Mouse (Mus musculus): ENCODE data around the gene Zfp644.

The Zfp644 gene

DNA sequence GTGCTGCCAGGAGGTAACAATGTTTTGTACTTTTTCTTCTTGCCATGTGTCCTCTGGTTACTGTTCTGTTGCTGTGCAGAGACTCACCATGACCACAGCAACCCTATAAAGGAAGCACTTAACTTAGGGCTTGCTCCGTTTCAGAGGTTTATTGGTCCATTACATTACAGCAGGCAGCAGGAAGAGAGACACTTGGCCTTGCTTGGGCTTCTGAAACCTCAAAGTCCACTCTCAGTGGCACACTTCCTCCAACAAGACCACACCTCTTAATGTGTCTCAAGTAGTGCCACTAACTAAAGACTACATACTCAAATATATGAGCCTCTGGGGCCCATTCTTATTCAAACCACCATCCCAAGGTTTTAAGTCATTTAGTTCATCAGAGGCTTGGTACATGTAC lies 36.2 kb downstream of the Zfp644 start:
- DNase-seq (ENCODE audit: low spot score in 2 of 2) = no peak

DNA sequence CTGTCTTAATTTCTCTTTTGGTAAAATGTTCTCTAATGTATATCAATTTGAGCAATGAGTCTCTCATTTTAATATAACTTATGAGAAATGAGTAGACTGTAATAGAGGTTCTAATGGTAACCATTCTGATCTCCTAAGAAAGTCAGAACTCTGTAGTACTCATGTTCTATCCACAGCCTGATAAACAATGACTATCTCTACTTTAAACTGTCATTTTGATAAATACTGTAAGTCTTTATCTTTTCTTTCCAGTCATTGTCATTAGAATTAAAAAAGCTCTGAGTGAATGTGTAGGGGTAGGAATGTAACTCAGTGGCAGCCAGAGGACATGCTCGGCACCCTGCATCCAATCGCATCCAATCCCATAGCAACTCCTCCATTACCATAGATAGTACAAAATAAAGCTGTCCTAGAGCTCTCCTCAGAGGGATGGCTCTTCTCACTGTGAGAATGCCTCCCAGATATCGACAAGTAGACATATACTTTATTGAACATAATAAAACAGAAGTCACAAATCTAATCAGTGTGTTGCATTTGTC lies 44.2 kb downstream of the Zfp644 start:
- DNase-seq (ENCODE audit: low spot score in 2 of 2) = no peak

DNA sequence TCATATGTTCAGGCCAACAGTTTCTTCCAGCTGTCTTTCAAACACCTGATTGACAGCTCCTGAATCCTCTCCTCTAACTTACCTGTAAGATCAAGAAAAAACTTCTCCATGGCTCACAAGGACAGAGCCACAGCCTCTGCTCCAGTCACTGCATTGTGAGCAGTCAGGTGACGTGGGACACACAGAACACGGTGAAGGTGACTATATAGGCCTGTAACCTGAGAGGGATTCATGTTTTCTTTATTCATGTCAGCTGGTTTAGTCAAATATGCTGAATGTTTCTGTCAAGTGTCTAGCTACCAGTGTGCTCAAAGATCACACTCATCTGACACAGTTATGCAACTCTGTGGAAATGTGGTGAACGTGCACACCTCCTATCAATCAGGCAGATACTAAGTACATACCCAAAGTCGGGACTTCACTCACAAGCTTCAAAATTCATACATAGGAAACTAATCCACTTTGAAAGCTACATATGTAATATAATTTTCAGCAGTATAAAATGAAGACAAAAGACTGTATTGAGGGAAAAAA lies 44.8 kb downstream of the Zfp644 start:
- no peak for DNase-seq (ENCODE audit: low spot score in 2 of 2)

DNA sequence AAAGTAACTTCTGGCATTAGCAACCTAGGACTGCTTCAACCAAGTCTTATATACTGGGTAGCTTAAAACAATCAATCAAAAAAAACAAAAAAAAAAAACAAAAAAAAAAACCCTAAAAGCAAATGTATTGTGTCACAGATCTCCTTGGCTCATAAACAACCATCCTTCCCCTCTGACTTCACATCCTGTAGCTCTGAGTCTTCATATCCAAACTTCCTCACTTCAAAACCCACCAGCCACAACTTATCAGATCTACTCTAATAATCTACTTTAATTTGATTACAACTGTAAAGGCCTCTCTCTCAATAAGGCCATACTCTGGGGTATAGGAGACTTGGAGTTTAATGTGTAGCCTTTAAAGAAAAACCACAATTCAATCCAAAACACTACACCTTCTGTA lies 47.1 kb downstream of the Zfp644 start:
- no peak for DNase-seq (ENCODE audit: low spot score in 2 of 2)

DNA sequence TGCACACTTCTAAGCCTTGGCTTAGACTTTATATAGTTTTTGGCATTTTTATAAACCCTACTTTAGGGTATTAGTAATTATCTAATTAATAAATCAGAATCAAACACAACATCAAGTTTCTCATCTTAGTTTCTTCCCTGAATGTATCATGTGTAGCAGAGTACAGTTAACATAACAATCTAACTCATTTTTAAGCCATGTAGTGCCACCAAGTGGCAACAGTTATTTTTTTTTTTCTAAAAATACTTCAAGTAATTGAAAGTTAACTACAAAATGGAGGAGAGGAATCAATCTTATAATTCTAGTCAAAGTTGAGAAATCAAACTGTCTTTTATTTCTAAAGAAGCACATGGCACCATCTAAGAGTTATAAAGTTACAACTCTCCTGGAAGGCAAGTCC lies 47.6 kb downstream of the Zfp644 start:
- DNase-seq (ENCODE audit: low spot score in 2 of 2) = no peak

DNA sequence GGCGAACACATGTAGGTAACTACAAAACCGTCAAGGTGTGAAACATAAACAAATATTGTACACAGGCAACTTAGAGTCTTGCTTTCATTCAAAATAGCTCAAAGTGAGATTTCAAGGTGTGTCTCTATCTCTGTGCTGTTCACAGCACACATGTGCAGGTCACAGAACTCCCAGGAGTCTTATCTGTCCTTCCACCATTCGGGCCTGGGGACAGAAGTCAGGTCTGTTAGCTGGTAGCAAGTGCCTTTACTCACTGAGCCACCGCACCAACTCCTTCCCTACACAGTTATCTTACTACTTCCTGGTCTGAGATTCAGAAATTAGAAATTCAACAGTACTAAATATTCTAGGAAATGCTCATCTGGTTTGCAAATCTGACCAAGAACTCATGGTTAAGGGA lies 53.7 kb downstream of the Zfp644 start:
- DNase-seq (ENCODE audit: low spot score in 2 of 2) = no peak

DNA sequence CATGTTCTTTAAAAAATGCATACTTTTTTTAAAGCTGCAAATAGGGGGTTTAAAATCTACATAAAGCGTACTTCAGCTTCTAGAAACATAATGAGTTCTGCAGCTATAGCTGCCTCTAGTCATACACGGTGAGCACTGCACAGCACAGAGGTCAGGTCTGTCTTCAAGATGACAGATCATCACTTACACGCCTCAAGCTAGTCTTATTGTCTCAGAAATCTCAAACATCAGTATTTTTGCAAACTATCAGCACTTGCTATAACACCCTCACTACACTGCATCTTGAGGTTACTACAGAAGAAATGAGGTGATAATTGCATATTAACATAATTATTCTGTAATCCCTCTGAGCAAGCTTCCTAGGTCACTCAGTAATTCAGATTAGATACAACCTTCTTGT lies 55.2 kb downstream of the Zfp644 start:
- no peak for DNase-seq (ENCODE audit: low spot score in 2 of 2)

DNA sequence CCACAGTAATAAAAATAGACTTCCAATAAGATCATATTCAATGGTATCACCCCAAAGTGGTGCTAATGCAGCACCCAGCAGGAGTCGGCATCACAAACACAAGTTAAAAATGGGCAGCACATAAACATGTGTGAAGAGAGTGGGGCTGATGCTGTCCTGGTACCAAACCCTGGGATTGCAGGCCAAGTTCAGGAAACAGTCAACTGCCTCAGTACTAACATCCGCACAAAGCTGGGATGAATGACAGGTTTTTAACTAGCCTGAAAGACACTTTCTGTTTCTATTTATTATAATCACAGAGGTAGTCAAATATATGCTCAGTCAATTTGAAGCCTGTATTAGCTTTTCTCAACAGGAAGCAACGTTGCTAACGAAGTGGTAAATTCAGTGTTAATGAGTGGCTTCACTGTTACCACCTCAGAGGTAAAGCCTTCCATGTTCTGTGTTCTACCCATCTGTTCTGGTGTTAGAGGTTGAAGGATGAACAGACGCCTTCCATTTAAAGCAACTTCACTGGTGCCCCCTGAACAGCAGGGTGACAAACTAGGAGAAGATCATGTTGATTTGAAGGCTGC lies 56.8 kb downstream of the Zfp644 start:
- DNase-seq (ENCODE audit: low spot score in 2 of 2) = no peak

DNA sequence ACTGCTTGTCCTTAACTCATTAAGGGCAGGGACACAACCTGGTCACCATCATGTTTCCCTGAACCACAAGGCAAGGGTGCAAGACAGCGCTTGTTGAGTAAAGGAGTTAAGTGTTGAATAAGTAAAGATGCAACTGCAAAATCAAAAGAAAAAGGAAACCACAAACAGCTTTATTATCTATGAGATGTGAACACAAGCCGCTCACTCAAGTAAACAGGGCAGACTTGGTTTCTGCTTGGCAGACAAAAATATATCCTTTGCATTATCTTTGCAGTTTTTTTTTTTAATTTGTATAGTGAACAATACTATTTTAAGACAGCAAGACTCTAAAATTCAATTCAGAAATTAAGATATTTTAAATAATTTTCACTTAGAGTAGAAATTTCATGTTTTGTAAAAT lies 57.5 kb downstream of the Zfp644 start:
- DNase-seq (ENCODE audit: low spot score in 2 of 2) = no peak

DNA sequence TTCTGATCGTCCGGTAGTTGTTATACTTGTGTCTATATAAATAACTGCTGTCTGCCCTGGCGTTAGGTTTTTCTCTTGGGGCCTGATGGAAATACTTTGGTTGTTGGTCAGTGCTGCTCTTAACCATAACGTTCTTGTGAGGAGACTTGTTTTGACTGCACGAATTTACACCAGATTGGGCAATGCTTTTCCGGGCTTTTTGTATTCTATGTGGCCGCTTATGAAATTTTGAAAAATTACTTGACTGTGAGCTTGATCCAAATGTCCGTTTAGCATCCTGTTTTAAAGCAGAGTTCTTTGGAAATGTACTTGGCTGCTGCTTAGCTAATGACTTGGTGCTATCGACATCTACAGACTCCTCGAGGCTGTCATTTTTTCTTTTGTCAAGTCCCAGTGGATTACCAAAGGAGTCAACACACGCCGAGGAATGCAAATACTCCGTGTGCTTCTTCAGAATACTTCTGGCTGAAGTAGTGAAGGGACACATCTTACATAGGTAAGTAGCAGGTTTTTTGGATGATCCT lies 60.6 kb downstream of the Zfp644 start:
- no peak for DNase-seq (ENCODE audit: low spot score in 2 of 2)

DNA sequence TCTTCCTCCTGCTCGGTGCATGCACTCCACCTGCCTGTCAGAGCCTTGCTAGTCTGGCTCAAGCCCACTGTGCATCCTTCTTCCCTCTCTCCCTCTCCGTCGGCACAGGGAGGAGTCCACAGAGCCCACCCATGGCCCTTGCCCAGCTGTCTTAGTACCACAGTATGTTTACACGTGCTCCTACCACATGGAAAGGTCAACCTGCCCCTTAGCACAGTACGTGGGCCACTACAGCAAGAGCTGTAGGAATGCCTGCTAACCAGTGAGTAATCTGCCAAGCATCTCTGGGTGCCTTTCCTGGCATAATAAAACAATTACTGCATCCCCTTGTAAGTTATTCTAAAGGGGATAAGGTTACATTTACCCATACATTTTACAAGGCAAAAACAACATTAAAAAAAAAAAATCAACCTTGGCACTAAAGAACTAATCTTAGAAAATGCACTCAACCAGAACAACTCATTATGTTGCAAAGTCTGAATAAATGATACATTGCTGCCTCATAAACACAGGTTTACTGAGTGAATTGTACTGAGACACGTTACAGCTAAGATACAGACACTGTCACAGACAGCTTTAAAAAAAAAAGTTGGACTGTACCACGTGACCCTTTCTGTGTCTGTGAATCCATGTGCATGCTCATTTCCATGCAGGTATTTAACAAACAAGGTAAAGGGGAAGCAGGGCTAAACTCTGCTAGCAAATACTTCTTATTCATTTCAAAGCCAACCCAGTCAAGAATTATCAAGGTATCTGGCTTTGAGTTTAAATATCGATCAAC lies 68.5 kb downstream of the Zfp644 start:
- DNase-seq (ENCODE audit: low spot score in 2 of 2) = no peak

DNA sequence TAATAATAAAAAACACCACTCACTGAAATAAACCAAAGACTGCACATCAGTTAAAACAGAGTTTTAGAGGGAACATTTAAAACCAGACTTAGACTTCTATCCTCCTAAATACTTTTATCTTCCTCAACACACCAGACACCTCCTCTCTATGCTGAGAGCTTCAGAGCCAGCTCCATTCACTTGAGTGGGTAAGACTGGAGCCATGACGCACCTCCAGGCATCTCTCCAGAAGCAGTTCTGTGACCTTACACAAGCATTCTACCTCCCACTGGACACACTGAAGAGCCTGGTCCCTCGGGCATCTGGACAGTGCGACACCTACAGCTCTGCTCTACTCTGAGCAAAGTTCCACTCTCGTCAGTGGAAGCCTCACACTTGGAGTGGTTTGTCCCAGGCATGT lies 73.8 kb downstream of the Zfp644 start:
- no peak for DNase-seq (ENCODE audit: low spot score in 2 of 2)

DNA sequence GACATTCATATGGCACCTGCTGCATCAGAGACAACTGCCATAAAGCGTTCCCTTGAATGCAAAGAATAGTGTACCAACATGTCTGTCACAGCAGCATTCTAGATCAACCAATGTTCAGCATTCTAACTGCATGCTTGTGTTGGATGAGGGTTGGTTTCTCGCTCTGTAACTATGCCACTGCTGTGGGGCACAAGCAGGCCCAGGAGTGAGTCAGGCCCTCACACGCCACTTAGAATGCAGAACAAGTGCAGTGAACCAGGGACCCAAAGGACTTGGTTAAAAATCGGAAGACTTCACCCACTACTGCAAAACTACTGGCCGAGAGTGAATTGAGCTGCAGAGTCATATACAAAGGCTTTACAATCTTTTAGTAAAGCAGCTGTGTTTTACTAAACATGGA lies 74.9 kb downstream of the Zfp644 start:
- no peak for DNase-seq (ENCODE audit: low spot score in 2 of 2)

DNA sequence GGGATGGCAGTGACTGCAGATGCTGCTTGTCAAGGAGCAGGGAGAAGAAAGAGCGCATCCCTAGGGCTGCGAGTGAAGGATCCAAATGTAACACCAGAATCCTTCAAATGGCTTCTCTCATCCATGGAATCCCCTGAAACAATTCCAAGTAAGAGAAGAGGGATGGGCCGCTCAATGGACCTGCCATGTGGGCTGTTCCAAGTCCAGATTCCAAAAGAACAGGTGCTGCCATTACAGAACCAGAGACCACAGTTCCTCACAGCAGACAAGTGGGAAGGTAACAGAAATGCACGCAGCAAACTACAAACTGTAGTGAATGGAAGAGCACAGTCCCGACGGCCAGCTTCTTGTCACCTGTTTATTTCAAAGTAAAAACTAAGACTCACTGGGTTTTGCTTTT lies 76.6 kb downstream of the Zfp644 start:
- DNase-seq (ENCODE audit: low spot score in 2 of 2) = no peak

DNA sequence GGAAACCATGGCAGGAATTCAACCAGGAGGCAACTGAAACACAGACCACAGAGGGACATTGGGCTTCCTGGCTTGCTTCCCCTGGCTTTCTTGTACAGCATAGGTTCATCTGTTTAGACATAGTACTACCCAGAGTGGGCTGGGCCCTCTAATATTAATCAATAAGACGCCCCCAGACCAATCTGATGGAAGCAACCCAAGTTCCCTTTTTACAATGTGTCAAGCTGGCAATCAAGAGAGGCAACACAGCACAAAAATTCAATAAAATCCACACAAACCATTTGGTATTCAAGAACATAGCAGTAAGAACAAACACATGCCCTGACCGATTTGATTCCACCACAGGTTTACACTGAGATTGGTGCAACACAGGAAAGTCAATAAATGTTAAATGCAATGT lies 82.1 kb downstream of the Zfp644 start:
- no peak for DNase-seq (ENCODE audit: low spot score in 2 of 2)

DNA sequence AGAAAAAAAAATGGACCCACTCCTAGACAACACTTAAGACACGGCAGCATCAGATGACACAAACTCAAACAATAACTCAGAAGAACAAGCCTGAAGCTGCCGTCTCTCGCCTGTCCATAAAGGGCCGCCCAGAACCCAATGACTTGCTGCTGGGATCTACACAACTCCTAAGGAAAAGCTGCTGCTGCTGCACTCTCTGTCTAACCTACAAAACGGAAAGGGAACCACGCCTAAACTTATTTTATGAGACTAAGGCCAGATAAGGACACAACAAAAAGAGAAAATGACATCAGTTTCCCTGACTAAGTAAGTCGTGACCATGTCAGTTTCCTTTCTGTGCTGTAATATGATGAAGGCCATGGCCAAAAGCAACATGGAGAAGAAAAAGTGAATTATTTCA lies 82.5 kb downstream of the Zfp644 start:
- no peak for DNase-seq (ENCODE audit: low spot score in 2 of 2)

DNA sequence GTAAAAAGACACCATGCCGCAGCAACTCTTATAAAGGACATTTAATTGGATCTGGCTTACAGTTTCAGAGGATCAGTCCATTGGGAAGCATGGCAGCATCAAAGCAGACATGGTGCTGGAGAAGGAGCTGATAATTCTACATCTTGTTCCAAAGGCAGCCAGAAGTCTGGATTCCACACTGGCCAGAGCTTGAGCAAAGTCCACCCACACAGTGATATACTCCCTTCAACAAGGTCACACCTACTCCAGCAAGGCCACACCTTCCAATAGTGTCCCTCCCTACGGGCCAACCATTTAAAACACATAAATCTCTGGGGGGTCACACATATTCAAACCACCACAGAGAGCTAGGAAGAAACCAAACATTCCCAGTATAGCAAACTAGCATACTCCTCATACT lies 84.9 kb downstream of the Zfp644 start:
- no peak for DNase-seq (ENCODE audit: low spot score in 2 of 2)

DNA sequence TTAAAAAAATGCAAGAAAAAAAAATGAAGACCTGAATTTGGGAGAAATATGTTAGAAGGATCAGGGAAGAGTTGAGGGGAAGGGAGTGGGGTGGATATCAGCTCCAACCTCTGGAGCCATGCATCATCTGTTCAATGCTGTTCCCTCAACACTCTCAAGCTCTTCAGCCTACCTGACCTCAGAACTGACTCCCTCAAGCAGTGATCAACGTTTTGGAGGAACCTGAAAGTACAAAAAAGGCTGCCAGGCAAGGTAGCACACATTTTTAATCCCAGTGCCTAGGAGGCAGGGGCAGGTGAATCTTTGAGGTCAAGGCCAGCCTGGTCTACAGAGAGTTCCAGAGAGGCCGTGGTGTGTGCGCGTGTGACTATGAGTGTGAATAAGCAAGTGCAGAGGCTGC lies 88.3 kb downstream of the Zfp644 start, which contains the start of gene Gm17304:
Gene Gm17304, plus strand, starts transcription at position 301 of the 400 bp plus-strand sequence.
- DNase-seq (ENCODE audit: low spot score in 2 of 2) = no peak

DNA sequence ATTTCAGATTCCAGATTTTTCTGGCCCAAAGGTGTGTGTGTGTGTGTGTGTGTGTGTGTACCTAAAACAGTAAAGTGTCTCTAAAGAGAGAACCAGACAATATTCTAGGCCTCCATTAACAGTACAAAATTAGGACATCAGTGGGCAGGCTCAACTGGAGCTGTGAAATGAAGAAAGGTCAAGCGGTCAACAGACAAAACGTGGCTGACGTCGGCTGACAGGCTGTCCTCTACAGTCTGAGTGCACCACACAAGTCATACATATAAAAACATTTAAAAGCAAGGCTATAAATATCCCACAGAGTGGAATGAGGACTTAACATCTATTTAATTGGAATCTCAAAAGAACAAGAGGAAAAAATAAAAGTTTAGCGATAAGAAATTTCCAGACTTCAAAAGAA lies 90.0 kb downstream of the Zfp644 start:
- no peak for DNase-seq (ENCODE audit: low spot score in 2 of 2)

DNA sequence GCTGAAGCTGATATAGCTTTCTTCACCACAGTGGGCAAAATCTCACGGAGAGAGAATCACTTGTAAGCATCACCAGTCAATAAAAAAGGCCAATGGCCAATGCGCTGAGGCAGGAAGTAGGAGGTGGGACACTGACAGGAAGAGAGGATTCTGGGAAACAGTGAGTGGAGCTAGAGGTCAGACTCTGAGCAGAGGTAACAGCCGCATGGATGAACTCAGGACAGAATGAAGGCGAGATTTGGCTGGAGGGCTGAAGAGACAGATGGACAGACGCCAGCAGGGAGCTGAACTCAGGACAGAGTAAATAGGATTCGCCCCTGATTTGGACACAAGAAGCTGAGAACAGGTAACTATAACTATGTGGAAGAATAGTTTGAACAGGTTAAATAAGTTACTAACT lies 92.0 kb downstream of the Zfp644 start:
- DNase-seq (ENCODE audit: low spot score in 2 of 2) = no peak

DNA sequence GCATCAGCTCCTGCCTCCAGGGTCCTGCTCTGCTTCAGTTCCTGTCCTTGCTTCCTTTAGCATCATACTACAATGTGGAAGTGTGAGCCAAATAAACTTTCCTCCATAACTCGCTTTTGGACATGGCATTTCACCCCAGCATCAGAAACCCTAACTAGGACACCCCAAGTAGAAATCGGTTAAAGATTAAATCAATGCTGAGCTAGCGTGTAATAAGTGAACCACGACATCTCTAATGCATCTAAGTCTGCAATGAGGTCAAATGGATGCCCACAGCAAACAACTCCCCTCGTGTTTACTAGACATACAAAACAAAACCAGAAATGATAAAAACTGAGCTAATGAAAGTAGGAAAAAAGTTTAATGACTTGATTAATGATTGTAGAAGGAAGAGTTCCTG lies 92.7 kb downstream of the Zfp644 start:
- DNase-seq (ENCODE audit: low spot score in 2 of 2) = no peak

DNA sequence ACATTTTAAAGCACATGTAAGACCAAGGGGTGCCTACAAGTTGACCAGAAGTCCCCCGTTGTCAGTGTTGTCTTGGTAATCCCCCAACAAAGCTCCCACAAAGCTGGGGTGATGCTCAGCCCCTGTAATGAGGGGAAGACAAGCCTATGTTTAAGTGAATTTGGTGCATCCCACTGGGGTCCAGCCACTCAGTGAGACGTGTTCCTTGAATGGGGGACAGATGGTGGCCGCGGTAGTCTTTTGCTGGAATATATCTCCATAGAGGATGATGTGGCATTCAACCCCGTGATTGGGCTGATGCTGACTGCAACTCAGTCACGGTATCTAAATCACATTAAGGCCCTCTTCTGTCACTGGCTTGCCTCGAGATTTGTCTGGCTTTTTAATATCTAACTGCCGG lies 97.6 kb downstream of the Zfp644 start:
- DNase-seq (ENCODE audit: low spot score in 2 of 2) = no peak

DNA sequence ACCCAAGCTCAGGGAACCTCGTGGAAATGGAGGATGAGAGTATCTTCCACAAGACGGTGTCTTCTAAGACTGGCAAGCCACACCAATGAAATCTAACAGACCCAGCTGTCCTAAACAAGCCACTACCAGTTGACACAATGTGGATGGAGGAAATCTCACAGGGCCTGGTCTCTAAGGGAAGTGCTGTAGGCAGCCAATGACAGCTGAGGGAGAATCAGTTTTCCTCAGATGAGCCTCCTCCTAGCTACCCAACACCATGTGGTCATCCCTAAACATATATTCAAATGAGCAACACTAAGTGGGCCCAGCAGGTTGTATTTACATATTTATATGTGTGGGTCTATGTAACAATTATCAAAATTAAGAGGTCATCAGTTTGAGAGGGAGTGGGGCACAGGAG lies 99.6 kb downstream of the Zfp644 start:
- no peak for DNase-seq (ENCODE audit: low spot score in 2 of 2)

Data from urinary bladder, postnatal 36 days (tissue).